Mouse (Mus musculus) MEL (cell line): ENCODE results near the gene Dcp1a. TPM values are rescaled to one million over a fixed set of nuclear protein-coding genes. Genes with fewer than 3 reads are reported as not detected.

Experiments used
- DNase-seq: peaks from one replicate; pipeline ENCODE4 v3.0.0; 2011; ENCODE audit warnings: low read depth, low spot score
- H3K27ac ChIP-seq: 2 replicates; pipeline ENCODE4 v1.5.1; 2012; ENCODE audit warnings: low read depth, mild to moderate bottlenecking, control low read depth, low read length, moderate library complexity; ENCODE audit not compliant: control insufficient read depth
- H3K27me3 ChIP-seq, 2 experiments: fragments of 150-350 bp in 1 of 2; sonication (generic) in 1 of 2; 2 replicates each; pipeline ENCODE4 v1.6.1; 2012; ENCODE audit warnings: low read length in 2 of 2, mild to moderate bottlenecking in 2 of 2, improper control_type of control experiment in 1 of 2, moderate library complexity in 1 of 2; ENCODE audit not compliant: insufficient read depth in 2 of 2, control insufficient read depth in 1 of 2
- H3K36me3 ChIP-seq, 2 experiments: 2 replicates each; pipeline ENCODE4 v1.6.1; 2012 to 2014; ENCODE audit warnings: low read length in 2 of 2, improper control_type of control experiment in 1 of 2, inconsistent platforms in 1 of 2, mild to moderate bottlenecking in 1 of 2; ENCODE audit not compliant: insufficient read depth in 2 of 2, control insufficient read depth in 1 of 2
- H3K4me1 ChIP-seq, 2 experiments: fragments of 150-350 bp in 1 of 2; sonication (generic) in 1 of 2; 2 replicates each; pipeline ENCODE4 v1.6.1; 2012; ENCODE audit warnings: low read length in 2 of 2, improper control_type of control experiment in 1 of 2, mild to moderate bottlenecking in 1 of 2; ENCODE audit not compliant: insufficient read depth in 2 of 2, control insufficient read depth in 1 of 2
- H3K4me3 ChIP-seq, 2 experiments: fragments of 150-350 bp in 1 of 2; sonication (generic) in 1 of 2; 2 replicates each; pipeline ENCODE4 v1.5.1; 2012; ENCODE audit warnings: low read depth in 2 of 2, low read length in 2 of 2, mild to moderate bottlenecking in 2 of 2, moderate library complexity in 2 of 2, control low read depth in 1 of 2, improper control_type of control experiment in 1 of 2; ENCODE audit not compliant: control insufficient read depth in 1 of 2, insufficient read depth in 1 of 2
- H3K79me2 ChIP-seq: 2 replicates; pipeline ENCODE4 v1.6.1; 2012; ENCODE audit warnings: mild to moderate bottlenecking, low read length, moderate library complexity; ENCODE audit not compliant: control insufficient read depth, poor library complexity, insufficient read depth
- H3K9ac ChIP-seq: 2 replicates; pipeline ENCODE4 v1.6.1; 2012; ENCODE audit warnings: low read depth, mild to moderate bottlenecking, control low read depth, low read length, moderate library complexity; ENCODE audit not compliant: control insufficient read depth, poor library complexity, severe bottlenecking
- H3K9me3 ChIP-seq: fragments of 150-350 bp; sonication (generic); replicated peaks from 2 replicates; pipeline ENCODE4 v1.6.1; 2012; ENCODE audit warnings: mild to moderate bottlenecking, low read length, improper control_type of control experiment, moderate library complexity; ENCODE audit not compliant: insufficient read depth
- BHLHE40 ChIP-seq: IDR thresholded peaks from 2 replicates; pipeline ENCODE4 v1.6.1; 2012; ENCODE audit warnings: low read depth, mild to moderate bottlenecking, inconsistent platforms, low read length, improper control_type of control experiment, borderline replicate concordance
- E2F4 ChIP-seq: IDR thresholded peaks from 2 replicates; pipeline ENCODE4 v1.6.1; 2011; ENCODE audit warnings: low read depth, low read length, improper control_type of control experiment, borderline replicate concordance
- ELF1 ChIP-seq: IDR thresholded peaks from 2 replicates; pipeline ENCODE4 v1.6.1; 2014; ENCODE audit warnings: low read depth, mild to moderate bottlenecking, inconsistent platforms, low read length, improper control_type of control experiment, moderate library complexity
- GATA1 ChIP-seq: IDR thresholded peaks from 2 replicates; pipeline ENCODE4 v1.6.1; 2011; ENCODE audit warnings: low read depth, low read length, improper control_type of control experiment
- HCFC1 ChIP-seq: IDR thresholded peaks from 2 replicates; pipeline ENCODE4 v1.6.1; 2012; ENCODE audit warnings: low read depth, mild to moderate bottlenecking, inconsistent platforms, low read length, improper control_type of control experiment, moderate library complexity
- KAT2A ChIP-seq: conservative IDR thresholded peaks from 2 replicates; pipeline ENCODE4 v1.6.1; 2012; ENCODE audit warnings: low read depth, low read length, improper control_type of control experiment, inconsistent platforms
- MAFK ChIP-seq: IDR thresholded peaks from 2 replicates; pipeline ENCODE4 v1.6.1; 2011; ENCODE audit warnings: low read depth, mild to moderate bottlenecking, low read length, improper control_type of control experiment, borderline replicate concordance
- MEF2A ChIP-seq: IDR thresholded peaks from 2 replicates; pipeline ENCODE4 v1.6.1; 2014; ENCODE audit warnings: low read depth, mild to moderate bottlenecking, inconsistent platforms, low read length, improper control_type of control experiment; ENCODE audit not compliant: poor library complexity, insufficient replicate concordance, severe bottlenecking; ENCODE audit errors: extremely low read depth
- MYC ChIP-seq: IDR thresholded peaks from 2 replicates; pipeline ENCODE4 v1.6.1; 2011; ENCODE audit warnings: low read depth, mild to moderate bottlenecking, low read length, improper control_type of control experiment, moderate library complexity
- NELFE ChIP-seq: IDR thresholded peaks from 2 replicates; pipeline ENCODE4 v1.6.1; 2011; ENCODE audit warnings: low read depth, low read length, improper control_type of control experiment
- RCOR1 ChIP-seq: IDR thresholded peaks from 2 replicates; pipeline ENCODE4 v1.6.1; 2012; ENCODE audit warnings: low read depth, mild to moderate bottlenecking, inconsistent platforms, low read length, improper control_type of control experiment
- SIN3A ChIP-seq: IDR thresholded peaks from 2 replicates; pipeline ENCODE4 v1.6.1; 2012; ENCODE audit warnings: low read length, improper control_type of control experiment, inconsistent platforms
- TCF12 ChIP-seq: IDR thresholded peaks from 2 replicates; pipeline ENCODE4 v1.6.1; 2014; ENCODE audit warnings: low read depth, mild to moderate bottlenecking, inconsistent platforms, low read length, improper control_type of control experiment, moderate library complexity
- UBTF ChIP-seq: IDR thresholded peaks from 2 replicates; pipeline ENCODE4 v1.6.1; 2012; ENCODE audit warnings: low read depth, mild to moderate bottlenecking, inconsistent platforms, low read length, improper control_type of control experiment, moderate library complexity, borderline replicate concordance; ENCODE audit not compliant: insufficient read depth
- USF1 ChIP-seq: IDR thresholded peaks from 2 replicates; pipeline ENCODE4 v1.6.1; 2014; ENCODE audit warnings: low read depth, mild to moderate bottlenecking, inconsistent platforms, low read length, improper control_type of control experiment, moderate library complexity
- USF2 ChIP-seq, 2 experiments: IDR thresholded peaks; 2 replicates each; pipeline ENCODE4 v1.6.1; 2011 to 2012; ENCODE audit warnings: improper control_type of control experiment in 2 of 2, low read length in 2 of 2, borderline replicate concordance in 1 of 2, inconsistent platforms in 1 of 2, low read depth in 1 of 2, mild to moderate bottlenecking in 1 of 2; ENCODE audit not compliant: insufficient read depth in 1 of 2
- ZMIZ1 ChIP-seq: IDR thresholded peaks from 2 replicates; pipeline ENCODE4 v1.6.1; 2012; ENCODE audit warnings: low read depth, mild to moderate bottlenecking, inconsistent platforms, low read length, improper control_type of control experiment, moderate library complexity
- ZNF384 ChIP-seq: IDR thresholded peaks from 2 replicates; pipeline ENCODE4 v1.6.1; 2012; ENCODE audit warnings: low read depth, mild to moderate bottlenecking, inconsistent platforms, low read length, improper control_type of control experiment
- polyA plus RNA-seq, 2 experiments: library from polyadenylated mRNA; stranded (reverse) in 1 of 2; unstranded in 1 of 2; fragments of >175 nt in 1 of 2; fragments of >200 nt in 1 of 2; gene quantifications; 2 replicates each; pipeline versions ENCODE4 v1.2.1 to v1.2.4; 2012; ENCODE audit warnings: low replicate concordance in 2 of 2, low read depth in 1 of 2; ENCODE audit not compliant: insufficient read length in 2 of 2, insufficient read depth in 1 of 2, missing spikeins in 1 of 2
- total RNA-seq: library from RNA; depleted of rRNA; stranded (reverse); fragments of 300-350 nt; gene quantifications from 2 replicates; pipeline ENCODE4 v1.2.3, GENCODE M21; 2012

Dcp1a gene
- total and polyA plus RNA-seq, 3 experiments, result 21.4 to 31.4 TPM; not detected in 1

DNA sequence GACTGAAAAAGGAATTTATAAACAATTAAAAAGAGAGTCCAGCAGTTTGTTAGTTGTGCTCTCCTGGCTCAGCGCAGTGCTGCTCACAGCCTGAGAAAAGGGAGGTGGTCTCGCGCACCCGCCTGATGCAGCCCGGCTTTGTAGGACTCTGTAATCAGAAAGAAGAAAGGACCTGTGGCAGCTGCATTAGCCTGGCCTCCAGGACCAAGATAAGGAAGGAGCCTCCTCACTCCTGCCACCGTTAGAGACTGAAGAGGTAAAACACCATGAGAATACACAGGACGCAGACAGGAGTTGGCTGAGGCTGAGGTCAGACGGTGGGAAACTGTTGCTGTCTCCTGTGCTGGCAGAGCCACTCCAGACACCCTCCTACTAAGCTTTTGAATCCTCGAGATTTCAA, 12.0 kb downstream of the Dcp1a start, which contains the start of gene Cacna1d:
TSS of gene Cacna1d (minus strand) at position 114 of the 400 bp plus-strand sequence.
- H3K27me3 ChIP-seq, result no peaks in the 10 kb centered on the region

DNA sequence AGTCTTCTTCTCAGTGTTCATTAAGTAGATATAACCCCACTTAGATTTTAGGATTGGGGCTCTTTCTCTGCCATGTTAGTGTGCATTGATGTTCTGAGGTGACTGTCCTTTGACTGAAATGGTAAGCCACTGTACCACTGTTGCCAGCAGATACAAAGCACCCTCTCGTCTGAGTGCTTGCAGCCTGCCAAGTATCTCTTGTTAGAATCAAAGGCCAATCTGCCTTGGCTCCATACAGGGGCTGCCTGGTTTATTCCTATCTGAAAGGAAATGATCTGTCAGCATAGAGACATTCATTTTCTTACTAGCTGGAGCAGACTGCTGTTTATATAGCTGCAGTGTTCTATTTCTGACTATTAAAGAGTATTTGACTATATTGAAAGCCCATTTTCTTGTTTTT, 13.9 kb downstream of the Dcp1a start:
- no peaks in the 10 kb centered on the region for H3K9me3 ChIP-seq
- no peaks in the 10 kb centered on the region for H3K27me3 ChIP-seq
- no peak for TF ChIP-seq USF1
- no peak for TF ChIP-seq BHLHE40
- TF ChIP-seq RCOR1, result no peak
- no peak for TF ChIP-seq UBTF
- no peak for TF ChIP-seq ZNF384
- TF ChIP-seq ZMIZ1, result no peak
- no peak for TF ChIP-seq MAFK
- no peak for TF ChIP-seq GATA1
- TF ChIP-seq ELF1, result no peak
- TF ChIP-seq MEF2A, result no peak
- no peak for TF ChIP-seq TCF12
- TF ChIP-seq HCFC1, result no peak
- TF ChIP-seq MYC, result no peak
- TF ChIP-seq KAT2A, result no peak
- no peak for TF ChIP-seq E2F4
- no peak for DNase-seq
- no peak overlapping the region for H3K27ac ChIP-seq
- no peak overlapping the region for H3K9ac ChIP-seq
- no peak overlapping the region for H3K4me3 ChIP-seq
- H3K4me1 ChIP-seq, result peaks cover 10 to 16% of the 10 kb centered on the region in 2 experiments; a peak in 3 of 4 replicates
- H3K79me2 ChIP-seq, result peaks cover 5% of the 10 kb centered on the region
- peaks cover 7 to 22% of the 10 kb centered on the region in 2 experiments for H3K36me3 ChIP-seq

More for the DNA sequence above, 12.0 kb downstream of the Dcp1a start, which contains the start of gene Cacna1d:
- peaks cover 0 to 4% of the 10 kb centered on the region in 2 experiments; a peak in 1 of 4 replicates for H3K4me1 ChIP-seq
- peaks cover 6 to 10% of the 10 kb centered on the region in 2 experiments for H3K36me3 ChIP-seq
- TF ChIP-seq USF2 (IDR thresholded peaks at IDR 0.05; ENCODE audit: borderline replicate concordance in 1 of 2, insufficient read depth in 1 of 2, low read depth in 1 of 2, low read length in 2 of 2) (no peak), SIN3A (no peak), NELFE (no peak)
- no peak within 1 kb of the TSS for H3K4me3 ChIP-seq
- no peak within 1 kb of the TSS for H3K9ac ChIP-seq
- H3K27ac ChIP-seq, result no peak within 1 kb of the TSS
- no peak for DNase-seq
- H3K9me3 ChIP-seq, result no peaks in the 10 kb centered on the region
- H3K79me2 ChIP-seq, result peaks cover 4% of the 10 kb centered on the region
